Mouse (Mus musculus) ES-Bruce4 (cell line): ENCODE data around the gene Nmnat2. TPM values are rescaled to one million over a fixed set of nuclear protein-coding genes. Genes with fewer than 3 reads are reported as not detected.

Experiments used
- H3K27ac ChIP-seq: 2 replicates; pipeline ENCODE4 v1.5.1; 2012; ENCODE audit warnings: low read length, inconsistent platforms; ENCODE audit not compliant: insufficient read depth
- H3K27me3 ChIP-seq: 2 replicates; pipeline ENCODE4 v1.6.1; 2012; ENCODE audit warnings: mild to moderate bottlenecking, low read length, inconsistent platforms; ENCODE audit not compliant: control insufficient read depth, poor library complexity, insufficient read depth, severe bottlenecking
- H3K36me3 ChIP-seq: 2 replicates; pipeline ENCODE4 v1.6.1; 2012; ENCODE audit warnings: inconsistent platforms, mild to moderate bottlenecking, low read length, moderate library complexity; ENCODE audit not compliant: control insufficient read depth, poor library complexity, insufficient read depth, severe bottlenecking
- H3K4me1 ChIP-seq: one replicate; pipeline ENCODE4 v1.8.1; 2011; ENCODE audit warnings: low read length; ENCODE audit not compliant: control insufficient read depth, insufficient read depth
- H3K4me3 ChIP-seq: 2 replicates; pipeline ENCODE4 v1.5.1; 2011; ENCODE audit warnings: low read depth, mild to moderate bottlenecking, low read length
- H3K9ac ChIP-seq: 2 replicates; pipeline ENCODE4 v1.6.1; 2012; ENCODE audit warnings: low read depth, mild to moderate bottlenecking, inconsistent platforms; ENCODE audit not compliant: poor library complexity, severe bottlenecking
- H3K9me3 ChIP-seq: replicated peaks from 2 replicates; pipeline ENCODE4 v1.6.1; 2012; ENCODE audit warnings: mild to moderate bottlenecking, low read length, inconsistent platforms; ENCODE audit not compliant: control insufficient read depth, poor library complexity, insufficient read depth, severe bottlenecking
- CTCF ChIP-seq: IDR thresholded peaks from one replicate; pipeline ENCODE4 v1.8.1; 2011; ENCODE audit warnings: low read depth, low read length
- EP300 ChIP-seq: IDR thresholded peaks from 2 replicates; pipeline ENCODE4 v1.6.1; 2011; ENCODE audit warnings: low read depth, low read length; ENCODE audit not compliant: insufficient read depth
- POLR2A ChIP-seq: IDR thresholded peaks from one replicate; pipeline ENCODE4 v1.8.1; 2011; ENCODE audit warnings: low read length; ENCODE audit not compliant: insufficient read depth
- polyA plus RNA-seq: library from polyadenylated mRNA; stranded (reverse); fragments of >200 nt; gene quantifications from 2 replicates; pipeline ENCODE4 v1.2.4, GENCODE M21; 2011; ENCODE audit warnings: low read depth; ENCODE audit not compliant: missing spikeins, insufficient read depth, insufficient read length

Gene Nmnat2
- polyA plus RNA-seq, 1 experiment: 35.6 TPM

DNA sequence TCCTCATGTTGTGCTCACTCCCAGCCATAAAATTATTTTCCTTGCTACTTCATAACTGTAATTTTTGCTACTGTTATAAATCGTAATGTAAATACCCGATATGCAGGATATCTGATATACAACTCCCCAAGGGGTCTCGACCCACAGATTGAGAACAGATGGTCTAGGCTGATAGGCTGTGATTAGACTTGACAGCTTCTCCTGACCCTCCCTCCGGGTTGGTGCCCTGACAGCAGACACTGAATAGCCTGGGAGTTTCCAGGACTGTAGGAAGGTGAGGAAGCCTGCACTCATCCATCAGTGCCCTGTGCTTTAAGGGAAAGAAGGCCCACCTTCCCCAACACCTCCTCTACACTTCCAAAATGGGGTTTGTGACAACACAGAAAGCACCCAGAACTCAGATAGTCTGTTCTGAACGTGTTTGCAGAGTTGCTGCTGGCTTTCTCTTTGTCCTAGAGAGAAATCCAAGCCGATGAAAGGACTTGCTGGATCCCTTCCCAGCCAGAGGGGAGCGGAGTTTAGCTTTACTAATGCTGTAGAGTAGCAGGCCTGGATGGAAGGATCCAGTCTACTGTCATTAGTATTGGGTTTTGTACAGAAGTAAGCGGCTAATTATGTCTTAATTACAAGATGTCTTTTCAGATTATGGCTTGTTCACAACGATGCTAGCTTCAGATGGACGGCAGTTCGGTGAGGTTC is 61.8 kb downstream of the Nmnat2 start:
- no peak for TF ChIP-seq EP300
- TF ChIP-seq CTCF: no peak
- no peak for TF ChIP-seq POLR2A
- no peaks in the 10 kb centered on the region for H3K9me3 ChIP-seq
- no peaks in the 10 kb centered on the region for H3K36me3 ChIP-seq
- H3K9ac ChIP-seq: no peak overlapping the region
- no peaks in the 10 kb centered on the region for H3K27me3 ChIP-seq
- peaks cover 5% of the 10 kb centered on the region for H3K4me1 ChIP-seq
- H3K4me3 ChIP-seq: no peak overlapping the region
- no peak overlapping the region for H3K27ac ChIP-seq

DNA sequence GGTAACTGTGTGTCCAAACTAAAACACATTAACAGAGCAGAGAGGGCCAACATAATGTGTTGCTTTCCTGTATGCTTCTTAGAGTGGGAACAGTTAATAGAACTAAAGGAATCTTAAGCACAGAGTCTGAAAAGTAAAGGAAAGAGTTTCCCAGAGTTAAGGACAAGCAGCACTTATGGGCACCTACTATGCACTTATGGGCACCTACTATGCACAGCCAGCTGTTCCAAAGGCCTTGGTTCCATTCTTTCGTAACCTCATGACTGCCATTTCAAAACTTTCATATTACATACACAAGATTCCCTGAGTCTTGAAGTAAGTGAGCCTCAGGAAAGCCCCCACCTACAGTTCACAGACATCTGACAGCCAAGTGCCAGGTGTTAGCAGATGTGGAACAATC is 64.3 kb downstream of the Nmnat2 start:
- Histone ChIP-seq H3K27me3 (no peaks in the 10 kb centered on the region), H3K9me3 (no peaks in the 10 kb centered on the region), H3K36me3 (no peaks in the 10 kb centered on the region), H3K27ac (no peak overlapping the region), H3K4me3 (no peak overlapping the region), H3K4me1 (peaks cover 4% of the 10 kb centered on the region), H3K9ac (no peak overlapping the region)
- TF ChIP-seq EP300 (no peak), CTCF (no peak), POLR2A (no peak)

GRCm38 (mm10) chr1:153019623-153020022 is 64.8 kb downstream of the Nmnat2 start:
- Histone ChIP-seq H3K27ac (no peak overlapping the region), H3K27me3 (no peaks in the 10 kb centered on the region), H3K36me3 (no peaks in the 10 kb centered on the region), H3K4me3 (no peak overlapping the region), H3K9ac (no peak overlapping the region), H3K9me3 (no peaks in the 10 kb centered on the region), H3K4me1 (peaks cover 2% of the 10 kb centered on the region)
- TF ChIP-seq POLR2A (no peak), EP300 (no peak), CTCF (no peak)

DNA sequence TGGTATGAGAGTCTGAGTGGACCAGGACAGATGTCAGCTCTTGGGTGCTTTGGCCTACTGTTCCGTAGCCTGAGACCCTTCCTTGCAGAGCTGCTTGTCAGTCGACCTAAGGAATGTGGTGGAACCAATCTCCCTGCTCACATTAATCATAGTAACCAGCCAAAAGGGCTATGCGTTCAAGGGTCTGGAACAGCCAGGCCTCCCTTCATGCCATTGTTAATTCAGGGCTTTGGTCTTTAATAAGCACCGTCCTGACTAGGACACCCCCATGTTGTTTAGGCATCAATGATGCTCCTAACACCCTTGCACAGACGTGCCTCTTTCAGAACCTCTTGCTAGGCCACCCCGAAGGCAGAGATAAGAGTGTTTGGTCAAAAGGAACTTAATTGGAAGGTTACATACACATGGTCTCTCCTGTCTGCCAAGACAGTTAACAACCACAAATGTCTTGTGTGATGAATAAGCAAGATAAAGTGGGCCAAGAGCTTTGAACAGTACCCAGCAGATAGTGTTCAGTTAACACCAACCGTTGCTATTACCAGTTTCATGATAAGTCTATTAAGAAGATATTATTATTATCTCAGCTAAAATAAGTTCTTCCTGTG is 66.3 kb downstream of the Nmnat2 start:
- Histone ChIP-seq H3K27ac (no peak overlapping the region), H3K4me1 (peaks cover 2% of the 10 kb centered on the region), H3K27me3 (no peaks in the 10 kb centered on the region), H3K9ac (no peak overlapping the region), H3K36me3 (no peaks in the 10 kb centered on the region), H3K9me3 (no peaks in the 10 kb centered on the region), H3K4me3 (no peak overlapping the region)
- TF ChIP-seq POLR2A (no peak), EP300 (no peak), CTCF (no peak)

GRCm38 (mm10) chr1:153023018-153023417 is 68.2 kb downstream of the Nmnat2 start:
- H3K9ac ChIP-seq: no peak overlapping the region
- TF ChIP-seq POLR2A (no peak), CTCF (no peak), EP300 (no peak)
- no peak overlapping the region for H3K4me3 ChIP-seq
- no peaks in the 10 kb centered on the region for H3K9me3 ChIP-seq
- H3K27ac ChIP-seq: no peak overlapping the region
- H3K4me1 ChIP-seq: peaks cover 2% of the 10 kb centered on the region
- no peaks in the 10 kb centered on the region for H3K36me3 ChIP-seq
- H3K27me3 ChIP-seq: no peaks in the 10 kb centered on the region

GRCm38 (mm10) chr1:153023875-153024274 is 69.1 kb downstream of the Nmnat2 start:
- H3K4me1 ChIP-seq: peaks cover 2% of the 10 kb centered on the region
- H3K36me3 ChIP-seq: no peaks in the 10 kb centered on the region
- no peak overlapping the region for H3K27ac ChIP-seq
- no peak overlapping the region for H3K4me3 ChIP-seq
- no peak overlapping the region for H3K9ac ChIP-seq
- H3K9me3 ChIP-seq: no peaks in the 10 kb centered on the region
- H3K27me3 ChIP-seq: no peaks in the 10 kb centered on the region
- no peak for TF ChIP-seq EP300
- TF ChIP-seq CTCF: no peak
- TF ChIP-seq POLR2A: no peak
